Mouse (Mus musculus) neural tube, embryonic 11.5 days (tissue): ENCODE measurements at regions not wholly inside any gene's neighbourhood (a gene's known extent, or its start where the extent isn't known, plus 50 kb on each side); places are given as distances from the start of the nearest gene placed in this dataset.
"Not testable (repeated sequence)": the region's sequence is repeated elsewhere in the genome, so short reads cannot be mapped to it uniquely, and the experiment has no call there.

Source experiments
- ATAC-seq: fragments of 200-750 bp; cut with Nextera tagmentation; 2 replicates; pipeline ENCODE4 v1.8.0; 2017; ENCODE audit warnings: moderate number of reproducible peaks, mild to moderate bottlenecking, moderate TSS enrichment, moderate library complexity; ENCODE audit not compliant: insufficient read depth, low FRiP score, low TSS enrichment
- DNase-seq: peaks from one replicate; pipeline ENCODE4 v3.0.0-alpha.2; 2015; ENCODE audit warnings: low spot score
- H3K27ac ChIP-seq: fragments of 300-500 bp; sonication (generic); 2 replicates; pipeline ENCODE4 v1.5.1; 2014; ENCODE audit warnings: low read depth, mild to moderate bottlenecking, low read length
- H3K27me3 ChIP-seq: fragments of 300-500 bp; sonication (generic); 2 replicates; pipeline ENCODE4 v1.6.1; 2014; ENCODE audit warnings: mild to moderate bottlenecking, low read length, mixed read lengths; ENCODE audit not compliant: control insufficient read depth, insufficient read depth
- H3K36me3 ChIP-seq: fragments of 300-500 bp; sonication (generic); 2 replicates; pipeline ENCODE4 v1.6.1; 2014; ENCODE audit warnings: mild to moderate bottlenecking, low read length, moderate library complexity, mixed read lengths; ENCODE audit not compliant: control insufficient read depth, insufficient read depth
- H3K4me1 ChIP-seq: fragments of 300-500 bp; sonication (generic); 2 replicates; pipeline ENCODE4 v1.6.1; 2014; ENCODE audit warnings: low read length, mixed read lengths; ENCODE audit not compliant: control insufficient read depth, insufficient read depth
- H3K4me2 ChIP-seq: fragments of 300-500 bp; sonication (generic); 2 replicates; pipeline ENCODE4 v1.6.1; 2014; ENCODE audit warnings: low read depth, mild to moderate bottlenecking, moderate library complexity
- H3K4me3 ChIP-seq: fragments of 300-500 bp; sonication (generic); 2 replicates; pipeline ENCODE4 v1.5.1; 2014; ENCODE audit warnings: low read depth, low read length
- H3K9ac ChIP-seq: fragments of 300-500 bp; sonication (generic); 2 replicates; pipeline ENCODE4 v1.6.1; 2014; ENCODE audit warnings: mild to moderate bottlenecking, low read length
- H3K9me3 ChIP-seq: fragments of 300-500 bp; sonication (generic); 2 replicates; pipeline ENCODE4 v1.6.1; 2016; ENCODE audit warnings: low read length; ENCODE audit not compliant: control insufficient read depth
- WGBS: fragments of 180-500 bp; shearing (Covaris S2); extraction: QIAGEN DNeasy Blood & Tissue Kit; methylation state at CpG from one replicate; pipeline ENCODE4 v1.1.7; 2014; 5-methylcytosine and 5-hydroxymethylcytosine counted together

- Histone ChIP-seq H3K9ac (no peak overlapping the region), H3K27ac (no peak overlapping the region), H3K4me3 (no peak overlapping the region), H3K36me3 (no peaks in the 10 kb centered on the region), H3K27me3 (no peaks in the 10 kb centered on the region), H3K4me1 (no peaks in the 10 kb centered on the region), H3K4me2 (no peak overlapping the region), H3K9me3 (no peaks in the 10 kb centered on the region)
- ATAC-seq (no peak), DNase-seq (no peak)
- WGBS = 86% methylated on average over 3 of the region's 3 CpGs
Measured at GRCm38 (mm10) chr9:76407549-76407948, 83.9 kb upstream of the Hcrtr2 start.

GRCm38 (mm10) chr9:76401897-76402670 is 78.4 kb upstream of the Hcrtr2 start:
- DNase-seq, H3K36me3 ChIP-seq, H3K4me3 ChIP-seq, ATAC-seq, H3K9ac ChIP-seq, H3K4me1 ChIP-seq, H3K4me2 ChIP-seq, H3K27me3 ChIP-seq, H3K9me3 ChIP-seq, H3K27ac ChIP-seq: not testable (repeated sequence)
- WGBS = 89% methylated on average over 8 of the region's 8 CpGs

- Histone ChIP-seq H3K9me3 (no peaks in the 10 kb centered on the region), H3K27me3 (no peaks in the 10 kb centered on the region), H3K36me3 (no peaks in the 10 kb centered on the region), H3K4me2 (no peak overlapping the region), H3K27ac (no peak overlapping the region), H3K4me1 (no peaks in the 10 kb centered on the region), H3K9ac (no peak overlapping the region), H3K4me3 (no peak overlapping the region)
- DNase-seq (no peak), ATAC-seq (no peak)
Measured at GRCm38 (mm10) chr9:76400900-76401299, 77.2 kb upstream of the Hcrtr2 start.

GRCm38 (mm10) chr9:76393763-76394162 is 70.1 kb upstream of the Hcrtr2 start:
- no peaks in the 10 kb centered on the region for H3K27me3 ChIP-seq
- no peaks in the 10 kb centered on the region for H3K9me3 ChIP-seq
- ATAC-seq (no peak), DNase-seq (no peak)
- H3K4me2 ChIP-seq = no peak overlapping the region
- no peaks in the 10 kb centered on the region for H3K4me1 ChIP-seq
- H3K9ac ChIP-seq = no peak overlapping the region
- H3K36me3 ChIP-seq = no peaks in the 10 kb centered on the region
- no peak overlapping the region for H3K4me3 ChIP-seq
- H3K27ac ChIP-seq = no peak overlapping the region
- 88% methylated on average over 1 of the region's 1 CpGs for WGBS

GRCm38 (mm10) chr9:76390839-76391238 is 67.2 kb upstream of the Hcrtr2 start:
- ATAC-seq (no peak), DNase-seq (peak; percentile 12)
- no peak overlapping the region for H3K4me3 ChIP-seq
- no peaks in the 10 kb centered on the region for H3K27me3 ChIP-seq
- H3K9me3 ChIP-seq = no peaks in the 10 kb centered on the region
- H3K27ac ChIP-seq = no peak overlapping the region
- H3K4me1 ChIP-seq = no peaks in the 10 kb centered on the region
- 61% methylated on average over 1 of the region's 1 CpGs for WGBS
- no peaks in the 10 kb centered on the region for H3K36me3 ChIP-seq
- no peak overlapping the region for H3K9ac ChIP-seq
- no peak overlapping the region for H3K4me2 ChIP-seq
